Mouse (Mus musculus) layer of hippocampus, adult 11-12 months (tissue): Measurements from ENCODE around the gene Engase.
A peak's percentile ranks its signal among the peaks of the same experiment; 100 is the strongest.

Experiments used
- DNase-seq: peaks from one replicate; pipeline ENCODE4 v3.0.0; 2022; ENCODE audit warnings: low spot score

Engase gene

DNA sequence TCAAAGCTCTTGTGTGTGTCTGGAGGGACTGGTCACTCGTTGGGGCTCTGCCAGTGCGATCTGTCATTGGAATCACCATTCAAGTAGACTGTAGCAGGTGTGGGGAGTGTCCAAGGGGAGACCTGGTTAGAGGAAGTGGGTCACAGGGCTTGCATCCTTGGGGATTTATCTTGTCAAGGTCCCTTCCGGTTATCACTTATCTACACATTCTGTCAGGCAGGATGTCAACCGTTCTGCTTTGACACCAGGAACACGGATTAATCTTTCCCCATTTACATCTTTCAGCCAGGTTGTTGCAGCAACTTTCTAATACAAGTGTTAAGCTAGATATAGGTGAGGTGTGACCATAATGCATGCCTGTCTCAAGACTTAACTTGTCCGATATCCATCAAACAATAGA is 20.8 kb upstream of the Engase start:
- no peak for DNase-seq

DNA sequence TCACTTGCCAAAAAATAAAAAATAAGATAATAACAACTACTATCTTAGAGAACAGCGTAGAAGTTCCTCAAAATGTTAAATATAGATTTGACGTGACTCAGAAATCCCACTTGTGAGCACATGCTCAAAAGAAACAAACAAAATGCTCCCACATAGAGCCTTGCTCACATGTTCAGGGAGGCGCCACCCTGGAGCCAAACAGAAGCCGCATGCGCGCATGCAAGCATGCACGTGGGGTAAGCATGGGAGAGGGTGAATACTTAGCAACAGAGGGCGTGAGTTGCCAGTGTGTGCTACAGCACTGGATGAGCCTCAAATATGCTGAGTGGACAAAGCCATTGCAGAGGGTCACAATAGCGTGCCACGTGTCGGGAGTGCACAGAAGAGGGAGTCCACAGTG is 19.7 kb upstream of the Engase start:
- peak; percentile 73 for DNase-seq

DNA sequence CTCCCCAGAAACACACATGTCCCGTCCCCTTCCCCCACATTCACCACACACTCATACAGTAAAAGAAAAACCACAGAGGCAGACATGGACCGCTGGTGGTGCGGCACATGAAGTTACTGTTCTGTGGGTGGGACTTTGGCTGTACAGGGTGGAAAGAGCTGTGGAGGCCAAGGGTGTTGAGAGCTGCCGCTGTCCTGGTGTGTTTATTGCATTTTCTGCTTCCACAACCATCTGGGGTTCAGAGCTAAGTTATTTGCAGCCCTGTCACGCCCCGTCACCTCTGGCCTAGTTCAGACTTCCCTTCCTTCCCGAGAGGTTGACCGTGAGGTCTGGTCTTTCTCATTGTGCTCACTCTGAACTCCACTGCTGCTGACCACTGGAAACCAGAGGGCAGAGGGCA is 17.6 kb upstream of the Engase start:
- DNase-seq, result peak; percentile 57

DNA sequence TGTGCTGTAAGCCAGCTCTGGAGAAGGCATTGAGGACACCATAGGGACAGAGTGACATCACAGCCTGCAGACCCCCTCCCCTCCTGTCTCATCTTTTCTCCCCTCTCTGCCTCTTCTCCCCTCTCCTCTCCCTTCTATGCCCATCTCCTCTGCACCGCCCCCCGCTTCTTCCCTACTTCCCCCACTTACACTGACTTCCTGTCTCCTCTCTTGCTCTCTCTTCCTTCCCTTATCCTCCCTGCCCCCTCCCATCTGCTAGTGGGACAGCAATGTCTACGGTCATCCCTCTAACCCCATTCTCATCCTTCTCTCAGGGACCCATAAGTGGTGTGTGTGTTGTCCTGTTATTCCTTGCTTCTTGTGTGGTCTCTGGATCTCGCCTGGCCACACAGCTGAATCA is 17.1 kb upstream of the Engase start:
- no peak for DNase-seq

DNA sequence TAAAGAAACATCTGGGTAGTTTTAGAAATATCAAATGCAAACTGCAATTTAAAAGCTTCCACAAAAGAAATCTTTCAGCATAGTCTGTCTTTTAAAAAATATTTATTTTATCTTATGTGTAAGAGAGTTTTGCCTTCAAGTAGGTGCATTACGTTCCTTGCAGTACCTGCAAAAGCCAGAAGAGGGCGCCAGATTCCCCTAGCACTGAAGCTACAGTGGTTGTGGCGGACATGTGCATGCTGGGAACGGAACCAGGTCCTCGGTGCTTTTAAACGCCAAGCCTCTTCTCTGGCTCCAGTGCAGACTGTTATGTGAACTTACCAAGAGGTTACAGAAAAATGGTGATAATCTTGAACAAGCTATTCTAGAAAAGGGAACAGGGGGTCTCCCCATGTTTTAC is 16.3 kb upstream of the Engase start:
- DNase-seq, result no peak

DNA sequence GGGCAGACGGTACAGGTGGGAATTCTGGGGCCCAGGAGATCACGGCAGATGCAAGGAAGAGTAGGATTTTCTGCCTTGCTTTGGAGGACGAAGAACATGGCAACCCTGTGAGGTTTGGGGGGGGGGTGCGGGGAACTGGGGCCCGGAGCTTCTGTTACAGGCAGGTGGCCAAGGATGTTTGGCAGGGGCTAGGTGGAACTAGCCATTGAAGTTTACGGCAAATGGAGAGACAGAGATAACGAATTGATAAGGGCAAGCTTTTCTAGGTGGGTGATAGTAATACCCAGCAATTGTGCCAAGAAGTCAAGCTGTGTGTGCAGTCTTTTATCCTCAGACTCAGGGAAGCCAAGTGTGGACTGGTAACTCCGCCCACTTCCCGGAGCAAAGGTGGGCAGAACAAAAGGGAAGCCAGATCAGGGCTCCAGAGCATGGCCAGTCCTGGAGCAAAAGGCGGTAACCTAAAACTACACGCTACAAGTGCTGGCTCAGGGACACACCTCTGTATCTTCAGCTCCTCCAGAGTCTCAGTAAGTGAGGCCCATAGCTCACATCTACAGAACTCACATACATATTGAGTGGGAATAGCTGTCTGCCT is 9.1 kb upstream of the Engase start:
- no peak for DNase-seq

DNA sequence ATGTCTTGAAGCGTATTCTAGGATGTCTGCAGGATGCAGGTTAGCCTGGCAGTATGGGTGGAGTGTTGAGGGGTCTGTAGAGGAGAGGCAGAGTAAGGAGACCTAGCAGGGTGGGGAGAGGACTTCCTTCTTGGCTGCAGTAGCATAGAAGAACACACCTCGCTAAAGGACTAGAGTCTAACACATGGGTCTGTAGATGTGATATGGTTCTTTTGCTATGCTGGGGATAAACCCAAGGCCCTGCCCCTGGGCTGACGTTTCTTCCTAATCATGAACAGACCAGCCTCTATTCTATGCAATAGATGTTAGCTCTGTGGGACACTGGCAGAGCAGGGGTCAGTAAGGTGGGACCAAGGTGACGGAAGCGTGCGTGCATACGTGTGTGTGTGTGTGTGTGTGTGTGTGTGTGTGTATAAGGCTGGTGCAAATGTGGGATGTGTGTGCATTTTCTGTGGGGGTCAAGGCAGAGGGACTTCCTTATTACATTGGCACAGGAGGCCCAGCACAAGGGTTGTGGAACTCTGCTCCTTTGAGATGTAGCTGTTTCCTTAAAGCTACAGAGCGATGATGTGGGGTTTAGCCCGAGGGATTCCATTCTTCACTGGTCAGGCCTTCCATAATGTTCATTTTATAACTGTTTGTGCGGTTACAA is 7.0 kb upstream of the Engase start:
- DNase-seq, result no peak

DNA sequence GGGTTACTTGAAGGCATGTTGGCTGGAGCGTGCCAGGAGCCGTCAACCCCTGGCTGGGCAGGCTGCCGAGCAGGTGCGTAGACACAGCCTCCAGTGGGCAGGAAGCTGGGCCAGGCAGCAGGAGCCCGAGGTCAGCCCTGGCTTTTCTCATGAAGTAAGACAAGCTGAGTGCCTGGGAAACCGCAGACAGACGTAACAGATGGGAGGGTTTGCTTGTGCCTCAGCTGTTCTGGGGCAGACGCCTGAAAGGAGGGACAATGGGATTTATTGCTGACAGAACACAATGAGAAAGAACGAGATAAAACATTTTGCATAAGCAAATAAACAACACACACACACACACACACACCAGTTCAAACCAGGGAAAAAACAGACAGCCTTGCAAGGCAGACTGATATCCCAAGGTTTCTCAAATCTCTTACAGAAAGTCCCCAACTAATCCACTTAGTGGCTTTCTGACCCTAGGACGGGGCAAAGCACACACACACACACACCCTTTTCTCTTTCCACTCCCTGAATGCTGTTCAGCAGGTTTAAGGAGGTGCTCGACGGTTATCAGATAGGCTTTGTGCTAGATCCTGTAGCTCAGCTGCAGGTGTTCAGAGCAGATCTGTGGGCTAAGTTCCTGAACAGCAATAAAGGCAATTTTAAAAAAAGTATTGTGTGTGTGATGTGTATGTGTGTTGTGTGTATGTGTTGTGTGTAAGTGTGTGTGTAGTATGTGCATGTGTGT is 6.2 kb upstream of the Engase start:
- DNase-seq, result no peak

DNA sequence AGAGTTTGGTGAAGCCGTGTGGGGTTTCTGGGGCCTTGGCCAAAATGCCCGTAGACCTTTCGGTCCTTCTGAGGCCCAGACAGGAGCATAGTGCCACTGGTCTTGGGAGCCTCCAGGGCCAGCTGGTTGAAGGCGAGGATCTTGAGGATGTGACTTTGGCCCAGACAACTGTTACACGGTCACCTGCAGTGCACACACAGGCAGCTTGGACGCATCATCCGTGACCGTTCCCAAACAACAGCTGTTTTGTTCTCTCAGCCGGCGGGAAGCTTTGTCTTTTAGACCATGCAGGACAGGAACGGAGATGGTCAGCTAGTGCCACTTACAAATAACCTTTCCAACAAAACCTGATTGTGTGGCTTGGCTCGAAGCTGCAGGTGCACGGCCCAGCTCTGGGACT is 5.0 kb upstream of the Engase start:
- DNase-seq, result no peak

DNA sequence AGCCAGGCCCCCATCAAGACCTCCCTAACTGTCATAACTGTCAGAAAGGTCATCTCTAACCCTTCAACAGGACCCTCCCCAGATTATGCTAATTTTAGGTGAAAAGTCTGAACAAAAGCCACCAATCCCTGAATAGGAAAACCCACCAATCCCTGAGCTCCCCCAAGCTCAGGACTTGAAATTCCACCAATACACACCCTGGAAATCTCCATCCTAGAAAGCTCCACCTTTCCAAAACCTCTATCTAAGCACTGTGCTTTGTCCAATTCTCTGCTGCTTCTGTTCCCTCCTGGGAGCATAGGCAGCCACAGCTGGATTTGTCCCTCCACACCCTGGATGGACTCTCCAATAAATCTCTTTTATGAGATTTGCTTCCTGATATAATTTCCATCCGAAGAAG is 3.5 kb upstream of the Engase start:
- no peak for DNase-seq

DNA sequence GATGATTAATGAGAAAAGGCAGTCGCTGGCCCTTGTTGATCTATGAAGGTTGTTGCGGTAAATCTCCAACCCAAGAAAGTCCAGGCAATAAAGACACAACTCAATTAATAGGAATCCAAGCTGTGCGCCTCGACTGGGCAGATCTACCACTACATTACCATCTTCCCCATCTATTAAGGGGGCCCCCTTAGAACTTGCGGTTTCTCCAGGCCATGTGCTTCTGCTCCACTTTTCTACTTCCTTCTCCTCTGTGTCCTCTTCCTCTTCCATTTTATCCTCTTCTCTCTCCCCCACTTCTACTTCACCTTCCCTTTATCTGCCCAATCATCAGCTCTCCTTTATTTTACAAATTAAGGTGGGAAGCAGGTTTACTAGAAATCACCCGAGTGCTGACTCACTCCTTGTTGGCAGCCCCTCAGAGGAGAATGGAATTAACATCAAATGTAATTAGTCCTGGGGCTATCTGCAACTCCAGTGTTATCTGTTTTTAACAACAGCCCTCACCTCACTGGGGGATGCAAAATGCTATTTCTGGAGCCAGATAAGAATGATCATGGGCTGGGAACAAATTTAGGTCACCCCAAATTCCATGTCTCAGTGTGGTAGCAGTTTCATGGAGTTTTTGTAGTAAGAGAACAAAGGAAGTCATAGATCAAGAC is 2.7 kb upstream of the Engase start:
- no peak for DNase-seq

DNA sequence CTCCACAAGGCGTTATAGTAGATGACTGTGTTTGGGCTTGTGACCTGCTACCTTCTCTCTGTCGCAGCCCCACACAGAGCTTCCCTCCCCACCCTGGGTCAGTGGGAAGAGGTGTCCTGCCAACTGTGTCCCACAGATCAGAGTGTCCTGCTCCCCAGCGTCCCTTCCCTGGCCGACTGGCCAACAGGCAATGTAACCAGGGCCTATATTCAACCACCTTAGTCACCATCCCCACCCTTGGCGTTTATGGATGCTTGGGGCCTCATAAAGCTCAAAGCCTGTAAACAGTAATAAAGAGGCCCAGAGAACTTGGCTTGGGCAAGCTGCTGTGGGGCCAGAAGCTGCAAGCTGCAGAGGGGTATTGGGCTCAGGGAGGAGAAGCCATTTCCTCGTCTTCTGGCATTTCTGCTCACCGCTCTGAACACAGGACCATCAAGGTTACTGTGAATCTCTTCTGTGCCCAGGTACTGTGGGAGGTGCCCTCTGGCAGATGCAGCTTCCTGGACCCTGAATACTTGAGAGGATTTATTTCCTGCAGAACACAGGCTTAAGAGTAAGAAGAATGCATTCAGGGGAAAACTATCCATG is 1.0 kb upstream of the Engase start:
- no peak for DNase-seq

DNA sequence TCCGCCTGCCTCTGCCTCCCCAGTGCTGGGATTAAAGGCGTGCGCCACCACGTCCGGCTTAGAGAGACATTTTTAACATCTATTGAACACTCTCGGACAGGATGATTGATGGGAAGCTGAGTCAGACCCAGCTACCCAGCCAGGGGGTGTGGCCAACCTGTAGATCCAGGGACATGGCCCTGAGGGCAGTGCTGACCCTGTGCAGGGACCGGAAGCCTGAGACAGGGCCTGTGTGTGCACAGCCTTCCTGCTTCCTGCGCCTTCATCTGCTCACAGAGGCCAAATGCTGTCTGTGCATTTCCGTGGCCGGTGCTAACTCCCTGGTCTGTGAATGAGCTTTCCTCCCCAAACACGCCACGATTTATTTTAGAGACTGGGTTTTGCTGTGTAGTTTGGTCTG is 3.1 kb downstream of the Engase start:
- DNase-seq, result no peak

DNA sequence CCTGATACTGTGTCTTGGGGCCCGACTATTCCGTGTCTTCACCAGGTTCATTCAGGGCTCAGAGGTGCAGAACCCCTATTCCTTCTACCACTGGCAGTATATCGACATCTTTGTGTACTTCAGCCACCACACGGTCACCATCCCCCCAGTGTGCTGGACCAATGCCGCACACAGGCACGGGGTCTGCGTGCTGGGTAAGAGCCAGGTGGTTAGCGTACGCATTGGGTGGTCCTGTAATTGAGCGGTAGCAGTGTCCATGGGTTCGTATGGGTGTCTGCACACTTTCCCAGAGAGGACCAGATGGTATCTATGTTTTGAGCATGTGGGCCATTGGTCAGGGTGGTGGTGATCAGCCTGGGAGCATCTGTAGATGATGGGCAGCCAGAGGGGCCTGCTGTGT is 4.6 kb downstream of the Engase start:
- no peak for DNase-seq

DNA sequence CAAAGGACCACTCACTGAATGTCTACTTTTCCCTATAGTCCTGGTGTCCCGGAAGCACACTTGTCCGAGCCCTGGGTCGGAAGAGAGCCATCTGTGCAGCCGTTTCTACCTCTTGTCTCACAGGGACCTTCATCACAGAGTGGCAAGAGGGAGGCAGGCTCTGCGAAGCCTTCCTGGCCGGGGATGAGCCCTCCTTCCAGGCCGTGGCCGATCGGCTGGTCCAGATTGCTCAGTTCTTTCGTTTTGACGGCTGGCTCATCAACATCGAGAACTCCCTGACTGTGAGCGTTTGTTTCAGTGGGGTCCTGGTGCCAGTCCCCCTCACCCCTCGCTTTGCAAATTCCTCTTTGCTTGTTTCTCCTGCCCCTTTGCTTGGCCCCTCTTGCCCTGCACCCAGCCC is 5.1 kb downstream of the Engase start:
- DNase-seq, result no peak

DNA sequence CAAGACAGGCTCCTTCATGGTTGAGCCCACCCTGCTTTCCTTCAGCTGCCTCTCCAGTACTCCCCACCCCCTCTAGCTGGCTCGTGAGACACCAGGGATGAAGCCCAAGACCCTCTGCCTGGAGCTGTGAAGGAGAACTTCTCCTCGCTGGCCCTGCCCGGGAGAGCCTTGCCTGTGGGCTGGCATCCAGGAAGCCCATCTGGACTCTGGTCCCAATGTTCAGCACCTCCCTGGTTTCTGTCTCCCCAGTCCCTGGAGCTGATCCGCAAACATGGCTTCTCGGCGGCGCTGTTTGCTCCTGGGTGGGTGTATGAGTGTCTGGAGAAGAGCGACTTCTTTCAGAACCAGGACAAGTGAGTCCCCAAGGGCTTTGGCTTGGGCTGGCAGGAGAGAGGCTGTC is 7.5 kb downstream of the Engase start:
- DNase-seq, result no peak

DNA sequence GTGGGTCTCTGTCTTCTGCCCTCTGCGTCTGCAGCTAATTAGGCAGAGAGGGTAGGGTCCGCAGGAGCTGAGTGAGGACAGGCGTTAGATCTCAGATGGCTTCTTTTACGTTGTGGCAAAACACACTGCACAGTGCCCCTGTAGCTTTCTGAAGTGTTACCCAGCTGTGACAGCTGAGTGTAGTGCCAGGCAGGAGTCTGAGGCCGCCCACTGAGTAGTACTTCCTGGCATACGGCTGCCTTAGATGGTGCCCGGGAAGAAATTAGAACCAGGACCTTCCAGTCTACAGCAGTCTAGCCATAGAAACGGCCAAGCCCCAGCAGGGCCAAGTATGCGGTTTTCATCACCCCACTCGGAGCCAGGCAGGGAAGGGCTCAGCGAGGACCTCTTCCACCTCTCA is 8.7 kb downstream of the Engase start:
- no peak for DNase-seq

DNA sequence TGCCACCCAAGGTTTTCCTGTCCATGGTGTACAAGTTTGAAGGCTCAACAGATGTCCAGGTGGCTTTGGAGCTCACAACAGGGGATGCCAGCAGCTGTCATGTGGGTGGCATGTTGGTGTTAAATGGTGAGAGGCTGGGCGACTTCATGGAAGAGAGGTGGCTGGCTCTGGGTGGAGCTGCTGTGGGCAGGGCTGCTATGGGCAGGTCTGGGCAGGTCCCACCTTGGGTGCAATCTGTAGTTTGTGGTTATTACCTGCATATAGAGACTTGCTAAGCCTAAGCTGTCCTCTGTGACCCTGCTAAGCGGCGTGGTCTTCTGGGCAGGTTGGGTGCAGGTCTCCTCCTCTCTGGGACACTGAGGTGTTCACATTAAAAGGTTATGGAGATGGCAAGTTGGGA is 9.2 kb downstream of the Engase start:
- no peak for DNase-seq

DNA sequence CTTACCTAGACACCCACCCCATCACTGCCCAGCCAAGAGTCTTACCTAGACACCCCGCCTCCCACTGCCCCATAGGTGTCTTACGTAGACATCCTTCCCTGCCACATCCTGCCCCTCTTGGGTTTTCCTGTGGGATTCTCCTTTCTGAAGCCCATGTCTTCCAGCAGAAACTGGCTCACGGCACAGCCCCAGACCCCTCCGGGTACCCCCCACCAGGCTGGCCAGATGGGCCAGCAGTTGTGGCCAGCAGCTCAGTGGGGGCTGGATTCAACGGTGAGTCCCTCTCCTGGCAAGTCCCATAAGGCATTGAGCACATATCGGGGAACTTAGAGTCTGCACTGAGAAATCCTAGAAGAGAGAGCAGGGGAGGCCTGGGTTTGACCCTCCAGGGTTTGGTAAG is 9.7 kb downstream of the Engase start:
- DNase-seq, result no peak

DNA sequence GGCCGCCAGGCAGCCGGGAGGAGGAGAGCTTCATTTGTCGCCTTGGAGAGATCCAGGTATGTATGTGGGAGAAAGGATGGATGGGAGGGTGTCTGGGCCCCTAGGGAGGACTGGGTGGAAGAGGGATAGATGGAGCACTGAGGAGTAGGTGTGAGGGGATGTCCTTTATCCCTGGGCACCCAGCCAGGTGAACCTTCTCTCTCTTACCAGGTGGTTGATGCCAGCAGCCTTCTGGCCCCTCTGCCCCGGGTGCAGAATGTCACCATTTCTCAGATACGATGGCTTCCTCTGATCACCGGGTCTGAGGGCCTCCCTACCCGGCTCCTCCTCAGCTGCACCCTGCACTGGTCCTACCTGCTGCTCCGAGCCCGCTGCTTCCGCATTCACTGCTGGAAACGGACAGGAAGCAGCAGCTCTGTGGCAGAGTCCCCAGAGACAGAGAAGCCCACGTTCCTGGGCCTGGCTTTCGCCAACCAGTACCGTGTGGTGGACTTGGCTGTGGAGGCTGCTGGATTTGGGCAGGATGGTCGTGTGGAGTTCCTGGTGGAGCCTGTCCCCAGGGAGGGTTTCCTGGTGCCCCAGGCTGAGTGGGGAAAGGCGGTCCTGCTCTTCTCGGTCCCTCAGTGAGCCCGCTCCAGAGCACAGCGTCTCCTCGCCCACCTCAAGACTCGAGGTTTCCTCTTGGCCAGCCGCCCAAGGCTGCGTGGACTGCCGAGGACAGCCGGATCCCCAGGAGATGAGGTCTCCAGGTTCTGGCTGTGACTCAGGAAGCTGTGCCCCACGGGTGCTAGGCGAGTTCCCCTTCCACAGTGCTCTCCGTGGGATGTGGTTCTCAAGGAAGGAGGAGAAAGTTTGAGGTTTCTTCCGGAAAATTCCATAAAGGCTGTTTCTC is 10.5 kb downstream of the Engase start:
- no peak for DNase-seq

DNA sequence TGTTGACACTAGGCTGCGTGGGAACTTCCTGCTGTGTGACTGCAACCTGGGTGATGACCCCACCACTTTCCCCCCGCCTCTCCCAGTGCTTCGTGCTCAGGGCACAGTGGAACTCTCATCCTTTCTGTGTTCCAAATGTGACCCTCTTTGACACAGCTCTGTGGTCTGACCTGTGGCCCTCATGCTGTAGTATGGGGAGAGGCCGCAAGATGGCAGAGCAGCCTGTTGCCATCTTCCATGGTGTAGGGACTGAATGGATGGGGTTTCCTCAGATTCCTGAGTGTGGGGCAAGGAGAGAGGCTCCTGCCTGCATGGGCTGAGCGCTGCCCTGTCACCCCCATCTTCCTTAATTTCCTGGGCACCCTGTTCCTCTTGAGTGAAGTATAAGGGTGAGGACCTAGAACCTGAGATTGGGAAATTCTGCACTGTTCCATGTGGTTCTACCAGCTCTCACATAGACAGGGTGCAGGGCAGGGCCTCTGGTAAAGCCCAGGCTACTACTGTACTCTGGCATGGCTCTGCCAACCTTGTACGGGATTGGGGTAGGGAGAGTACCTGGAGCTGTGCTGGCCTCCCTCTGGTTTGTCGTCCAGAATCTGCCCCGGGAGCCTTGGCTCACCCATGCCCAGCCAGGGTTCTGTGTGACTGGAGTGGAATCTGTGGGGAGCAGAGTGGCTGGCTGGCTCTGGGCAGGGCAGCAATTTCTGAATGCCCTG is 11.7 kb downstream of the Engase start:
- DNase-seq, result no peak
